Mouse (Mus musculus): ENCODE results near the gene Trp53i11. TPM values are rescaled to one million over a fixed set of nuclear protein-coding genes. Genes with fewer than 3 reads are reported as not detected.
A peak's percentile ranks its signal among the peaks of the same experiment; 100 is the strongest.

Trp53i11 gene
- polyA plus RNA-seq, 1 experiment from 2014 or later: 23.6 TPM

DNA sequence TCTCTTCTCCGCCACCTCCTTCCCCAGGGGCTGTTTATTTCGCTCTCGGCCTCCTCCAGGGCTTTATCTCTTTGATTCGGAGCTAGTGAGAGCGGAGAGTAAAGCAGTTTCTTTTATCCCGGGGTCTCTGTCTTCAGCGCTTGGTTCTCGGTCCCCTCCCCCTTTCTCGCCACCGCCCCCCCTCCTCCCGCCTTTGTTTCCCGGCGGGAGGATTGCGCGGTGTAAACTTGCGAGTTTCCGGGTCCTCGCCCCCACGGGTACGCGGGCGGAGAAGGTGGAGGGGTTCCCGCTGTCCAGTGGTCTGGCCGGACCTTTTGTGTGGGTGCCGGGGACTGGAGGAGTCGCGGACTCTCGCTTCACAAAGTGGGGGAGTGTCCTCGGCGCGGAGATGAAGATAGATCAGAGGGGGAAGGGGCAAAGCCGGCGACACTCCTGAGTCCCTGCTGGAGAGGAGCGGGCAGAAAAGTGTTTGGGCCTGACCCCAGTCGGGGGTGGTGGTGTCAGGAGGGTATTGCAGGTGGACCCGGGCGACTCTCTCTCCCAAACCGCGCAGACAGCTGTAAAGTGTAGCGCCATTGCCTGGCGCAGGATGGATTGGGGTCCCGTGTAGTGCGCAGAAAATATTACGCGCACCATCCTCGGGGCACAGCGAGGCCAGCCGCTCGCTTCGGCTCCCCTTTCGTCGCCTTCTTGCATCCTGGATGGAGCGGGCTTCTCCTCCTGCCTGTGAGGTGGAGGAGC is 842 bp downstream of the Trp53i11 start:
- H3K36me3 ChIP-seq (ENCODE audit: control insufficient read depth, insufficient read depth, low read length): no peaks in the 10 kb centered on the region
- under 1% methylated on average over 53 of the region's 53 CpGs for WGBS (ENCODE audit: insufficient replicate concordance)
- peaks cover 18% of the 10 kb centered on the region; the same call in 1 of the 2 replicates for H3K4me1 ChIP-seq (ENCODE audit: control insufficient read depth, insufficient read depth, low read length)

DNA sequence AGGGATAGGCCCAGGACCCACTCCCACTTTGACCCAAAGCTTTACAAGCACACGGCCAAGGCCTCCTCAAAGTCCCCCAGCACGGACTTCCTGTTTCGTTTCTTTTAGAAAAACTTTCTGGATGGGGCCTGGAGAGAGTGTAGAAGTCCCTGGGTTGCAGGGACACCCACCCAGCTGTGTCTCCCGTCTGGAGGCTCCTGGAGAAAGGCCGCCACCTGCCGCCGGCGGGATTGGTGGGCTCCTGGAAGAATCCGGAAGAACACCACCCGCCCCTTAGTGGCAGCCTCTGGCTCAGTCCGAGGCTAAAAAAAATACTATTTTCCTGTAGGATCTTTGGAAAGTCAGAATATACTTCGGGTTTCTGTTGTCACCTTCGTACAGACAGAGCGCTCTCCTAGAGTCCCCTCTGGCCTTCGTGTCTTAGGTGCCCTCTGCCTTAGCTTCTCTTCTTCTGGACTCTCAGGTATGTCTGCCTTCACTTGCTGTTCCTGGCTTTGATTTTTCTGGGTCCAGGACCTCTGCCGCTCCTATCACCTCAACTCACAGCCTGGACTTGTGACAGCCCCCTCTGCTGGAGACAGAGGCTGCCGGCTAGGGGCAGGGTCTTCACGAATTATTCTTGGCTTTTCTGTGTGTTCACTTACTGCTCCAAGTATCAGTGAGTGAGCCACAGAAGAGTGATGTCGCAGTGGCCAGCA is 1.6 kb downstream of the Trp53i11 start:
- peaks cover 18% of the 10 kb centered on the region for H3K27me3 ChIP-seq (ENCODE audit: control insufficient read depth, insufficient read depth, low read length)
- H3K4me1 ChIP-seq (ENCODE audit: control insufficient read depth, insufficient read depth, low read length): peaks cover 18% of the 10 kb centered on the region; the same call in 1 of the 2 replicates
- peak overlapping the region; percentile 71; the same call in 1 of the 2 replicates for H3K9ac ChIP-seq (ENCODE audit: low read depth, low read length)
- peak overlapping the region; percentile 42; the same call in 1 of the 2 replicates for H3K27ac ChIP-seq (ENCODE audit: low read depth, low read length)
- peak overlapping the region; percentile 98 for H3K4me2 ChIP-seq
- ATAC-seq (replicated peaks; ENCODE audit: insufficient number of reproducible peaks, low FRiP score, low TSS enrichment): no peak
- H3K9me3 ChIP-seq (replicated peaks; ENCODE audit: control insufficient read depth, low read length): no peaks in the 10 kb centered on the region
- 7% methylated on average over 19 of the region's 19 CpGs for WGBS (ENCODE audit: insufficient replicate concordance)
- no peaks in the 10 kb centered on the region for H3K36me3 ChIP-seq (ENCODE audit: control insufficient read depth, insufficient read depth, low read length)
- H3K4me3 ChIP-seq (ENCODE audit: low read depth, low read length): peak overlapping the region; percentile 68

More for the DNA sequence above, 842 bp downstream of the Trp53i11 start:
- peak overlapping the region; percentile 98 for H3K4me2 ChIP-seq
- peaks cover 18% of the 10 kb centered on the region for H3K27me3 ChIP-seq (ENCODE audit: control insufficient read depth, insufficient read depth, low read length)
- H3K27ac ChIP-seq (ENCODE audit: low read depth, low read length): peak overlapping the region; percentile 42; the same call in 1 of the 2 replicates
- H3K4me3 ChIP-seq (ENCODE audit: low read depth, low read length): peak overlapping the region; percentile 68
- no peak for ATAC-seq (replicated peaks; ENCODE audit: insufficient number of reproducible peaks, low FRiP score, low TSS enrichment)
- H3K9me3 ChIP-seq (replicated peaks; ENCODE audit: control insufficient read depth, low read length): no peaks in the 10 kb centered on the region
- H3K9ac ChIP-seq (ENCODE audit: low read depth, low read length): peak overlapping the region; percentile 71

DNA sequence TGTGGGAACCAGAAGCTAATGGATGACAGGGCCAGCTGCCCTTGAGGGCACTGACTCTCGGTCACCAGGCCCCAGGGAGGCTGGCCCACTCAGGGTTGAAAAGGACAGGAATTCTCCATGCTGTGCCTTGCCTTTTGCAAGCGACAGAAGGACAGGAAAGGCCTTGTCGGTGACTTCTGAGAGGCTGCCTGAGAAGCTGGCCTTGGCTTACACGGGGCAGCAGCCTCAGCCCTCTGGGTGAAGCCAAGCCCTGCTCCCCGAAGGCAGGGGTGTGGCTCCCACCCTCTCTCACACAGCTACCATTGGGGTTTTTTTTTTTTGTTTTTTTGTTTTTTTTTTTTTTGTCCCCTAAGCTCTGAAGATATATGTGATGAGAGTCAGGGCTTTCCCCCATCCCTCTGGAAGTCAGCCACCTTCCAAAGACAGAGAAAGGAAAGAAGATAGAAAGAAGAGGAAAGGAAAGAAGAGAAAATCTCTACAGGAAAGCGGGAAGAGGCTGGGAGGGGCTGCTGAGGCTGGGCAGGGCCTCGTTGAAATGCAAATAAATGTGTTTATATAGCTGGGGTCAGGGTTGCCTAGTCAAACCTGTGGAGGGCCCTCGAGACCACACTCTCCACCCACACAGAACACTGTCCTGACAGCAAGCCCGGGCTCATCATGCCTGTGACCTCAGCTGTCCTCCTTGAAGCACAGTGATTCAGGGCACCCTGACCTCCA is 3.6 kb downstream of the Trp53i11 start:
- no peak for ATAC-seq (replicated peaks; ENCODE audit: insufficient number of reproducible peaks, low FRiP score, low TSS enrichment)
- Histone ChIP-seq H3K36me3 (ENCODE audit: control insufficient read depth, insufficient read depth, low read length) (no peaks in the 10 kb centered on the region), H3K9me3 (replicated peaks; ENCODE audit: control insufficient read depth, low read length) (no peaks in the 10 kb centered on the region), H3K4me1 (ENCODE audit: control insufficient read depth, insufficient read depth, low read length) (peaks cover 18% of the 10 kb centered on the region; the same call in 1 of the 2 replicates), H3K9ac (ENCODE audit: low read depth, low read length) (no peak overlapping the region), H3K4me3 (ENCODE audit: low read depth, low read length) (no peak overlapping the region), H3K27me3 (ENCODE audit: control insufficient read depth, insufficient read depth, low read length) (peaks cover 12% of the 10 kb centered on the region), H3K4me2 (no peak overlapping the region; the same call in 1 of the 2 replicates), H3K27ac (ENCODE audit: low read depth, low read length) (no peak overlapping the region)
- 25% methylated on average over 9 of the region's 9 CpGs for WGBS (ENCODE audit: insufficient replicate concordance)

DNA sequence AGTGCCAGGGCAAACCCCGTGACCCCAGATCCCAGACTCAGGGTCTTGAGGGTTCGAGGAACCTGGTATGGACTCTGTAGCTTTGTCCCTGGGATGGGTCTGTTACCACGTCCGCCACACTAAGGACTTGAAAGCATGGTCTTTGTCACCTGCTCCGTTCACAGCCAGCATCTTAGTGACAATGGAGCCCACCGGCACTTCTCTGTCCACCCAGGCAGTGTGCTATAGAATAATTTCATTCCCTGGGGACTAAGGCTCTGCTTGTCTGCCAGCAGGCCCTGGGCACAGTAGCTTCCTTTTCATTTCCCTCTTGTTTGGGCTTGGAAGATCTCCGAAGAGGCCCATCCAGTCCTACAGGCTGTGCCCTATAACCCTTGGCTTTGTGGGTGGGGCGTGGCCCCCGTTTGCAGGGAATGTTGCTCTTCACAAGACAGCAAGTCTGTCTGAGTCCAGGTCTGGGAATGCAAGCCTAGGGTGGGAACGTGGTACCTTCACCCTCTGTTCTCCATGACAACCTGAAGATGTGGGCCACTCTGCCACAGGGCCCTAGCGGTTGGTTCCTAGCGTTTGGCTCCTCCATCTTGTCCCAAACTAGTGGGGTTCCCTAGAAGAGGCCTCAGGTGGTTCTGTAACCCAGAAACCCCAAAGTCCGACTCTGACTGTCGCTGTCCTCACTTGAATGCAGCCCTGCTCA is 4.3 kb downstream of the Trp53i11 start:
- Histone ChIP-seq H3K9ac (ENCODE audit: low read depth, low read length) (no peak overlapping the region), H3K9me3 (replicated peaks; ENCODE audit: control insufficient read depth, low read length) (no peaks in the 10 kb centered on the region), H3K4me1 (ENCODE audit: control insufficient read depth, insufficient read depth, low read length) (peaks cover 18% of the 10 kb centered on the region; the same call in 1 of the 2 replicates), H3K4me3 (ENCODE audit: low read depth, low read length) (no peak overlapping the region), H3K27ac (ENCODE audit: low read depth, low read length) (no peak overlapping the region), H3K27me3 (ENCODE audit: control insufficient read depth, insufficient read depth, low read length) (peaks cover 5% of the 10 kb centered on the region; the same call in 1 of the 2 replicates), H3K4me2 (no peak overlapping the region), H3K36me3 (ENCODE audit: control insufficient read depth, insufficient read depth, low read length) (no peaks in the 10 kb centered on the region)
- ATAC-seq (replicated peaks; ENCODE audit: insufficient number of reproducible peaks, low FRiP score, low TSS enrichment): no peak
- 77% methylated on average over 14 of the region's 14 CpGs for WGBS (ENCODE audit: insufficient replicate concordance)

DNA sequence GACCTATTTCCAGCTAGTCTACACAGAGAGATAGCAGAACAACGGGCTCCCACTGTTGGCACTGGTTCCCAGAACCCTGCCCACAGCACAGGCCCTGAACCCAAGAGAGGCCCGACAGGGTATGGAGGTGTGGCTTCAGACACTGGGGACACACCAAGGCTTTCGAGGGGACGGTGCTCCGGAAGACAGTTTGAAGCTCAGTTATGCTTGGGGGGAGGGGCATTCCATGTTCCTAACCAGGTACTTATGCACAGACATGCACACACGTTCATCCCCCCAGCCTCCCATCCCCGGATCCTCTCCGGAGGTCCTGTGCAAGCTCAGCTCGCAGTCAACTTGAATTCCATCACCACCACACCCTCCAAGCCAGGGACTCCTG is 4.8 kb downstream of the Trp53i11 start:
- Histone ChIP-seq H3K36me3 (ENCODE audit: control insufficient read depth, insufficient read depth, low read length) (no peaks in the 10 kb centered on the region), H3K4me2 (no peak overlapping the region), H3K4me1 (ENCODE audit: control insufficient read depth, insufficient read depth, low read length) (peaks cover 18% of the 10 kb centered on the region; the same call in 1 of the 2 replicates), H3K27me3 (ENCODE audit: control insufficient read depth, insufficient read depth, low read length) (peaks cover 5% of the 10 kb centered on the region; the same call in 1 of the 2 replicates), H3K27ac (ENCODE audit: low read depth, low read length) (no peak overlapping the region), H3K4me3 (ENCODE audit: low read depth, low read length) (no peak overlapping the region), H3K9ac (ENCODE audit: low read depth, low read length) (no peak overlapping the region), H3K9me3 (replicated peaks; ENCODE audit: control insufficient read depth, low read length) (no peaks in the 10 kb centered on the region)
- 59% methylated on average over 9 of the region's 9 CpGs for WGBS (ENCODE audit: insufficient replicate concordance)
- ATAC-seq (replicated peaks; ENCODE audit: insufficient number of reproducible peaks, low FRiP score, low TSS enrichment): no peak

DNA sequence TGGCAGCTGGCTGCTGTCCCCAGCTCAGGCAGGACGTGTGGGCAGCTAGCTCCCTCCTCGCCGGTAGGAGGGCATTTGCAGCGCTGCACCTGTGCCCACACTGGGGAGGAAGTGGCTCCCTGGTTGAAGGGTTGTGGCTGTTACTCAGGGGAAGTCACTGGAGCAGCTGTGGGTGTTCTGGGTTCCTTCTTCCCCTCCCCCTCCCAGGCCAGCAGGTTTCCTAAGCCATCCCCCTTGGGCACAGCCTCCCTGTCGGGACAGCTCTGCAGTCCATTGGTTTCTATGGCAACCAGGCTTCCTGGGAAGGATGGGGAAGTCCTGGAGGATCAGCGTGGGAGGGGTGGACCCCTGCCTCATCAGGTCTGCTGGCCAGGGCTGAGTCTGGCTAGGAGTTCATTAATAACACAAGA is 5.3 kb downstream of the Trp53i11 start:
- no peaks in the 10 kb centered on the region for H3K9me3 ChIP-seq (replicated peaks; ENCODE audit: control insufficient read depth, low read length)
- ATAC-seq (replicated peaks; ENCODE audit: insufficient number of reproducible peaks, low FRiP score, low TSS enrichment): no peak
- no peak overlapping the region for H3K27ac ChIP-seq (ENCODE audit: low read depth, low read length)
- H3K4me3 ChIP-seq (ENCODE audit: low read depth, low read length): no peak overlapping the region
- peaks cover 5% of the 10 kb centered on the region; the same call in 1 of the 2 replicates for H3K27me3 ChIP-seq (ENCODE audit: control insufficient read depth, insufficient read depth, low read length)
- no peak overlapping the region for H3K9ac ChIP-seq (ENCODE audit: low read depth, low read length)
- no peak overlapping the region for H3K4me2 ChIP-seq
- no peaks in the 10 kb centered on the region for H3K36me3 ChIP-seq (ENCODE audit: control insufficient read depth, insufficient read depth, low read length)
- 24% methylated on average over 6 of the region's 6 CpGs for WGBS (ENCODE audit: insufficient replicate concordance)
- H3K4me1 ChIP-seq (ENCODE audit: control insufficient read depth, insufficient read depth, low read length): peaks cover 18% of the 10 kb centered on the region; the same call in 1 of the 2 replicates

DNA sequence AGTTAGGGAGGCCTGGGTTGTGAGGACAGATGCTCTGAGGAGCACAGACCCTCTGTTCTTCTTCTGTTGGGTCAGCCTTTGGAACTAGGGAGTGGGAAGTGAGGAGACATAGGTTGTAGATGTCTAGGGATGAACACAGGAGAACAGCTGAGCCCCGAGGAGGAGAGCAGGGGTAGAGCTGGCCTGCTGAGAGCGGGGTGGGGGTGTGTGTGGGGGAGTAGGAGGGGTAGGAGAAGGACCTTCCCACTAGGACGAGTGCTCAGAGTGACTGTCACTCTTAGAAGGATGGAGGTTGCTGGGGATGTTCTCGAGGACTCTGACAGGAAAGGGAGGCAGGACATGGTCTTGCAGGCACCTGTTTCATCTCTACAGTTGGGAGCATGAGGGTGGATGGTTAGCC is 6.5 kb downstream of the Trp53i11 start:
- 55% methylated on average over 4 of the region's 4 CpGs for WGBS (ENCODE audit: insufficient replicate concordance)
- H3K4me2 ChIP-seq: no peak overlapping the region
- H3K27me3 ChIP-seq (ENCODE audit: control insufficient read depth, insufficient read depth, low read length): peaks cover 5% of the 10 kb centered on the region; the same call in 1 of the 2 replicates
- no peaks in the 10 kb centered on the region for H3K9me3 ChIP-seq (replicated peaks; ENCODE audit: control insufficient read depth, low read length)
- no peaks in the 10 kb centered on the region for H3K36me3 ChIP-seq (ENCODE audit: control insufficient read depth, insufficient read depth, low read length)
- no peak overlapping the region for H3K9ac ChIP-seq (ENCODE audit: low read depth, low read length)
- no peak for ATAC-seq (replicated peaks; ENCODE audit: insufficient number of reproducible peaks, low FRiP score, low TSS enrichment)
- H3K27ac ChIP-seq (ENCODE audit: low read depth, low read length): no peak overlapping the region
- no peak overlapping the region for H3K4me3 ChIP-seq (ENCODE audit: low read depth, low read length)
- H3K4me1 ChIP-seq (ENCODE audit: control insufficient read depth, insufficient read depth, low read length): peaks cover 18% of the 10 kb centered on the region; the same call in 1 of the 2 replicates

DNA sequence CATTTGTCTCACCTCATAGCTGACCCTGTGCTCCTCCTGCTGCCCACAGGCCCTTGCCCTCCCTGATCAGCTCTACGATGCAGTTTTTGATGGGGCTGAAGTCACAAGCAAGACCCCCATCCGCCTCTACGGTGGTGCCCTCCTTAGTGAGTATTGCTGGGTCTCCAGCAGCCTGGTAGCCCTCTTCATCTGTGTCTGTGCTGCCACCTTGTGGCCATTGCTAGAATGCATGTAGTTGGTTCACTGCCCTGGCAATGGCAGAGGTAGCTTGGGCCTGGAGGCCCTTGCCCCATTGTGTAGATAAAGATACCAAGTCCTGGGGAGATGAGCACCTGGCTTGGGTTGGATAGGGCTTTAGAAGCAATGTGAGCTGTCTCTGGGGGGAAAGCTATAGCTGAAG is 11.5 kb downstream of the Trp53i11 start:
- 17% methylated on average over 3 of the region's 3 CpGs for WGBS (ENCODE audit: insufficient replicate concordance)
- H3K9ac ChIP-seq (ENCODE audit: low read depth, low read length): no peak overlapping the region
- ATAC-seq (replicated peaks; ENCODE audit: insufficient number of reproducible peaks, low FRiP score, low TSS enrichment): no peak

More for the DNA sequence above, 11.5 kb downstream of the Trp53i11 start:
- Histone ChIP-seq H3K36me3 (ENCODE audit: control insufficient read depth, insufficient read depth, low read length) (peaks cover 6% of the 10 kb centered on the region; the same call in 1 of the 2 replicates), H3K27me3 (ENCODE audit: control insufficient read depth, insufficient read depth, low read length) (no peaks in the 10 kb centered on the region), H3K4me3 (ENCODE audit: low read depth, low read length) (no peak overlapping the region), H3K9me3 (replicated peaks; ENCODE audit: control insufficient read depth, low read length) (no peaks in the 10 kb centered on the region), H3K4me1 (ENCODE audit: control insufficient read depth, insufficient read depth, low read length) (peaks cover 9% of the 10 kb centered on the region), H3K27ac (ENCODE audit: low read depth, low read length) (no peak overlapping the region), H3K4me2 (no peak overlapping the region)

All from heart, embryonic 11.5 days (tissue).